20 mouse cellular contexts compared by ENCODE assay signal in genomic region chr16:23991846-23992580, GRCm38 (mm10). TPM values are rescaled to one million over a fixed set of nuclear protein-coding genes. Genes with fewer than 3 reads are reported as not detected.
A peak's percentile ranks its signal among the peaks of the same experiment; 100 is the strongest.
DNase-seq lines count a peak whose midpoint lies in the region; ATAC-seq and TF ChIP-seq lines count a peak whose summit lies in the region.
"Had no signal": no experiment of that assay in that cellular context is flagged by ENCODE, and none has a peak within 500 bp of the region (broad histone marks: within the 10 kb centered on the region; RNA-seq: fewer than 3 reads in every experiment).

No protein-coding gene starts in this region.

- no peaks in the 10 kb centered on the region for H3K9me3 ChIP-seq in midbrain, embryonic 14.5 days (ENCODE audit: control insufficient read depth, low read length)
- H3K9me3 ChIP-seq: hindbrain, embryonic 12.5 days; megakaryocyte, embryonic 14.5 days had no signal

- H3K9ac ChIP-seq in midbrain, embryonic 14.5 days (replicated peaks; ENCODE audit: low read length), result no peak overlapping the region
- H3K9ac ChIP-seq: hindbrain, embryonic 12.5 days had no signal

- H3K27ac ChIP-seq in layer of hippocampus, adult 2 months, result peak overlapping the region; percentile 99
- no peak overlapping the region for H3K27ac ChIP-seq in midbrain, embryonic 14.5 days (replicated peaks; ENCODE audit: low read depth, low read length)
- H3K27ac ChIP-seq: hindbrain, embryonic 12.5 days had no signal

- WGBS in midbrain, embryonic 14.5 days, result 86% methylated on average over 14 of the region's 14 CpGs

- no peak overlapping the region for H3K4me2 ChIP-seq in midbrain, embryonic 14.5 days (ENCODE audit: low read length)
- H3K4me2 ChIP-seq: hindbrain, embryonic 12.5 days had no signal

- H3K36me3 ChIP-seq in midbrain, embryonic 14.5 days (ENCODE audit: control insufficient read depth, insufficient read depth, low read length), result no peaks in the 10 kb centered on the region
- H3K36me3 ChIP-seq: hindbrain, embryonic 12.5 days had no signal

- no peak overlapping the region for H3K4me3 ChIP-seq in layer of hippocampus, adult 2 months
- H3K4me3 ChIP-seq in midbrain, embryonic 14.5 days (replicated peaks; ENCODE audit: low read depth, low read length), result no peak overlapping the region
- H3K4me3 ChIP-seq: hindbrain, embryonic 12.5 days; megakaryocyte, embryonic 14.5 days had no signal

- intact Hi-C loops in heart, postnatal 10 days (cut with DNase I), result loop anchor here (5.0 to 10.0 kb wide), 3 partner anchors 193 to 440 kb away; no protein-coding TSS in a partner anchor
- intact Hi-C loops in left cerebral cortex, postnatal 4 days (cut with DNase I), result loop anchor here (5.0 kb wide), 1 partner anchor 510 kb away; no protein-coding TSS in a partner anchor

- no peak for TF ChIP-seq CTCF in layer of hippocampus, adult 2 months (conservative IDR thresholded peaks at IDR 0.05)

- no peak for ATAC-seq in midbrain, embryonic 14.5 days (ENCODE audit: low FRiP score, low TSS enrichment)
- ATAC-seq: forebrain, embryonic 14.5 days; intestine, embryonic 16.5 days; midbrain, embryonic 16.5 days had no signal

- H3K27me3 ChIP-seq in midbrain, embryonic 14.5 days (ENCODE audit: control insufficient read depth, insufficient read depth, low read length), result peaks cover 2% of the 10 kb centered on the region

- peaks cover 15% of the 10 kb centered on the region for H3K4me1 ChIP-seq in midbrain, embryonic 14.5 days (ENCODE audit: control insufficient read depth, insufficient read depth, low read length)

- DNase-seq in heart, adult 11 months, result peak; percentile 77
- DNase-seq in heart, postnatal 10 days, result no peak
- no peak for DNase-seq in layer of hippocampus, adult 2 months (ENCODE audit: low spot score in 2 of 2)
- DNase-seq in layer of hippocampus, adult 9-11 months, result no peak
- DNase-seq in thymus, postnatal 4 days, result peak; percentile 20
- no peak for DNase-seq in thymus, postnatal 14 days
- DNase-seq in midbrain, embryonic 14.5 days, result no peak
- no peak for DNase-seq in left cerebral cortex, postnatal 4 days

RNA-seq across cellular contexts. Expression of gene Bcl6, which starts 3.4 kb away (rescaled TPM):
- total RNA-seq in heart, postnatal 10 days (2021), result 1 to 10 TPM; 4.8 to 9.4 TPM
- total RNA-seq in layer of hippocampus, adult 2 months (2021), result 10 to 100 TPM; 56.8 to 61.5 TPM
- polyA plus RNA-seq in midbrain, embryonic 14.5 days (2014; fragmentation: Nextera tagmentation; extraction: Ambion mirVana), result 0.26 and 0.39 TPM in 2 replicates
- total RNA-seq in left cerebral cortex, postnatal 4 days (2021), result 10 to 100 TPM; 21.0 to 22.4 TPM
- total RNA-seq: MEL had no signal

RNA-seq across cellular contexts. Expression of gene Gm37419, which starts 3.7 kb away (rescaled TPM):
- total RNA-seq in heart, postnatal 10 days (2021), result not detected
- not detected for total RNA-seq in layer of hippocampus, adult 2 months (2021)
- polyA plus RNA-seq in midbrain, embryonic 14.5 days (2014; fragmentation: Nextera tagmentation; extraction: Ambion mirVana), result not detected in 2 replicates
- total RNA-seq in left cerebral cortex, postnatal 4 days (2021), result not detected
- total RNA-seq: adrenal gland, postnatal 4 days; granulocyte monocyte progenitor cell, adult 5-6 weeks; layer of hippocampus, postnatal 10 days; MEL had no signal
- polyA plus RNA-seq: forebrain, embryonic 14.5 days; heart, embryonic 16.5 days; hindbrain, embryonic 12.5 days; intestine, embryonic 16.5 days; limb, embryonic 14.5 days; lung, embryonic 16.5 days; midbrain, embryonic 16.5 days had no signal

RNA-seq across cellular contexts. Expression of gene Rtp2, which starts 59.8 kb away (rescaled TPM):
- not detected for total RNA-seq in heart, postnatal 10 days (2021)
- under 1 TPM; 0.32 to 0.54 TPM for total RNA-seq in layer of hippocampus, adult 2 months (2021)
- not detected in 2 replicates for polyA plus RNA-seq in midbrain, embryonic 14.5 days (2014; fragmentation: Nextera tagmentation; extraction: Ambion mirVana)
- total RNA-seq in left cerebral cortex, postnatal 4 days (2021), result under 1 TPM in 1 of 2 experiments, not detected in 1; 0.36 TPM
- total RNA-seq: adrenal gland, postnatal 4 days; granulocyte monocyte progenitor cell, adult 5-6 weeks; MEL had no signal
- polyA plus RNA-seq: forebrain, embryonic 14.5 days; heart, embryonic 16.5 days; hindbrain, embryonic 12.5 days; intestine, embryonic 16.5 days; limb, embryonic 14.5 days; lung, embryonic 16.5 days had no signal

Comparison
In these comparisons a context has a peak if more than half of its experiments do, and no peak if none do; other contexts are left out.
1. DNase-seq: peak in heart, adult 11 months (single experiment) and thymus, postnatal 4 days (single experiment); none in heart, postnatal 10 days (0 of 2), layer of hippocampus, adult 2 months (0 of 2), layer of hippocampus, adult 9-11 months (single experiment), thymus, postnatal 14 days (single experiment), midbrain, embryonic 14.5 days (single experiment) and left cerebral cortex, postnatal 4 days (single experiment).